In genomic region chr1:122439358-122439757, GRCm38 (mm10) we compare ENCODE assay signal across 9 mouse cellular contexts.
DNase-seq lines count a peak whose midpoint lies in the region; TF ChIP-seq lines count a peak whose summit lies in the region.
"Had no signal": no experiment of that assay in that cellular context is flagged by ENCODE, and none has a peak within 500 bp of the region (broad histone marks: within the 10 kb centered on the region; RNA-seq: fewer than 3 reads in every experiment).

No protein-coding gene starts in this region.

- peak; percentile 55 for TF ChIP-seq RAD21 in MEL (IDR thresholded peaks at IDR 0.05; ENCODE audit: low read depth, low read length)

- H3K9me3 ChIP-seq in MEL (replicated peaks; ENCODE audit: insufficient read depth, low read length): no peaks in the 10 kb centered on the region
- H3K9me3 ChIP-seq: liver, embryonic 13.5 days had no signal

- no peak overlapping the region for H3K9ac ChIP-seq in MEL (ENCODE audit: control insufficient read depth, low read depth, low read length, poor library complexity, severe bottlenecking)
- H3K9ac ChIP-seq: liver, embryonic 13.5 days had no signal

- no peak for TF ChIP-seq POLR2A in MEL (IDR thresholded peaks at IDR 0.05; ENCODE audit: control insufficient read depth in 1 of 2, insufficient read depth in 1 of 2, low read depth in 1 of 2, low read length in 2 of 2, poor library complexity in 1 of 2)

- no peaks in the 10 kb centered on the region for H3K4me1 ChIP-seq in MEL (ENCODE audit: control insufficient read depth in 1 of 2, insufficient read depth in 2 of 2, low read length in 2 of 2)
- H3K4me1 ChIP-seq: liver, embryonic 13.5 days had no signal

- H3K4me3 ChIP-seq in MEL (ENCODE audit: control insufficient read depth in 1 of 2, insufficient read depth in 1 of 2, low read depth in 2 of 2, low read length in 2 of 2): no peak overlapping the region
- H3K4me3 ChIP-seq: liver, embryonic 13.5 days had no signal

- no peak for TF ChIP-seq EP300 in MEL (IDR thresholded peaks at IDR 0.05; ENCODE audit: low read depth in 1 of 2, low read length in 2 of 2)

- H3K36me3 ChIP-seq in MEL (ENCODE audit: control insufficient read depth in 1 of 2, insufficient read depth in 2 of 2, low read length in 2 of 2): no peaks in the 10 kb centered on the region
- H3K36me3 ChIP-seq: liver, embryonic 13.5 days had no signal

- H3K79me2 ChIP-seq in MEL (ENCODE audit: control insufficient read depth, insufficient read depth, low read length, poor library complexity): no peaks in the 10 kb centered on the region

- H3K27ac ChIP-seq in MEL (ENCODE audit: control insufficient read depth, low read depth, low read length): no peak overlapping the region
- H3K27ac ChIP-seq: liver, embryonic 13.5 days had no signal

- peak; percentile 38 to 43 (median 43) for TF ChIP-seq CTCF in MEL (IDR thresholded peaks at IDR 0.05 in 2 of 3, conservative IDR thresholded peaks at IDR 0.05 in 1 of 3; ENCODE audit: control insufficient read depth in 1 of 3, insufficient read depth in 1 of 3, low read depth in 2 of 3, low read length in 3 of 3, poor library complexity in 1 of 3, severe bottlenecking in 1 of 3)

- H3K27me3 ChIP-seq in MEL (ENCODE audit: control insufficient read depth in 1 of 2, insufficient read depth in 2 of 2, low read length in 2 of 2): no peaks in the 10 kb centered on the region
- H3K27me3 ChIP-seq: liver, embryonic 13.5 days had no signal

- peak; percentile 5 for DNase-seq in adrenal gland, adult 2 months
- no peak for DNase-seq in adrenal gland, postnatal 4 days (ENCODE audit: low spot score in 2 of 2)
- peak; percentile 7 to 42 for DNase-seq in kidney, adult 8-10 months
- no peak for DNase-seq in kidney, postnatal 14 days
- peak; percentile 24 for DNase-seq in MEL (ENCODE audit: low read depth, low spot score)
- DNase-seq in forelimb bud, embryonic 11.5 days (ENCODE audit: low read depth, low spot score): peak; percentile 7
- no peak for DNase-seq in heart, adult 8-10 months (ENCODE audit: low spot score)
- no peak for DNase-seq in gastrocnemius, adult 8-10 months (ENCODE audit: low spot score in 2 of 2)
- DNase-seq: liver, embryonic 13.5 days had no signal

TF ChIP-seq in MEL, 35 proteins besides CTCF, POLR2A, EP300 and RAD21:
- TF ChIP-seq MYB (IDR thresholded peaks at IDR 0.05; ENCODE audit: low read depth, low read length) (no peak), TBP (IDR thresholded peaks at IDR 0.05; ENCODE audit: low read depth, low read length) (no peak), CHD1 (IDR thresholded peaks at IDR 0.05; ENCODE audit: low read depth, low read length) (no peak), SMC3 (IDR thresholded peaks at IDR 0.05; ENCODE audit: low read depth, low read length) (peak; percentile 37; the same call in 1 of the 2 replicates)

Comparison
In these comparisons a context has a peak if more than half of its experiments do, and no peak if none do; other contexts are left out.
1. DNase-seq: peak in adrenal gland, adult 2 months (single experiment), kidney, adult 8-10 months (2 of 2), MEL (single experiment) and forelimb bud, embryonic 11.5 days (single experiment); none in adrenal gland, postnatal 4 days (0 of 2), kidney, postnatal 14 days (single experiment), heart, adult 8-10 months (single experiment) and gastrocnemius, adult 8-10 months (0 of 2).